Mouse (Mus musculus) left cerebral cortex, postnatal 14 days (tissue): Measurements from ENCODE around the gene Gucy2c. TPM values are rescaled to one million over a fixed set of nuclear protein-coding genes. Genes with fewer than 3 reads are reported as not detected.
A peak's percentile ranks its signal among the peaks of the same experiment; 100 is the strongest.
"Not testable (repeated sequence)": the region's sequence is repeated elsewhere in the genome, so short reads cannot be mapped to it uniquely, and the experiment has no call there.

Experiments used
- DNase-seq, 2 experiments: peaks; one replicate each; pipeline ENCODE4 v3.0.0; 2021 to 2022; ENCODE audit warnings: low spot score in 2 of 2, mixed read lengths in 1 of 2
- intact Hi-C: fragments of 180-260 bp; cut with DNase I; formaldehyde crosslinking; loops from one replicate; pipeline ENCODE4 v1.15.1; 2025
- total RNA-seq, 2 experiments: library from RNA; stranded (reverse); gene quantifications; 2 replicates each; pipeline ENCODE4 v1.2.3; 2021

Gucy2c gene
- total RNA-seq, 2 experiments from 2014 or later = 0.42 to 0.57 TPM

GRCm38 (mm10) chr6:136804705-136805408 is 23.3 kb upstream of the Gucy2c start:
- intact Hi-C loops = no loop called here
- no peak for DNase-seq

DNA sequence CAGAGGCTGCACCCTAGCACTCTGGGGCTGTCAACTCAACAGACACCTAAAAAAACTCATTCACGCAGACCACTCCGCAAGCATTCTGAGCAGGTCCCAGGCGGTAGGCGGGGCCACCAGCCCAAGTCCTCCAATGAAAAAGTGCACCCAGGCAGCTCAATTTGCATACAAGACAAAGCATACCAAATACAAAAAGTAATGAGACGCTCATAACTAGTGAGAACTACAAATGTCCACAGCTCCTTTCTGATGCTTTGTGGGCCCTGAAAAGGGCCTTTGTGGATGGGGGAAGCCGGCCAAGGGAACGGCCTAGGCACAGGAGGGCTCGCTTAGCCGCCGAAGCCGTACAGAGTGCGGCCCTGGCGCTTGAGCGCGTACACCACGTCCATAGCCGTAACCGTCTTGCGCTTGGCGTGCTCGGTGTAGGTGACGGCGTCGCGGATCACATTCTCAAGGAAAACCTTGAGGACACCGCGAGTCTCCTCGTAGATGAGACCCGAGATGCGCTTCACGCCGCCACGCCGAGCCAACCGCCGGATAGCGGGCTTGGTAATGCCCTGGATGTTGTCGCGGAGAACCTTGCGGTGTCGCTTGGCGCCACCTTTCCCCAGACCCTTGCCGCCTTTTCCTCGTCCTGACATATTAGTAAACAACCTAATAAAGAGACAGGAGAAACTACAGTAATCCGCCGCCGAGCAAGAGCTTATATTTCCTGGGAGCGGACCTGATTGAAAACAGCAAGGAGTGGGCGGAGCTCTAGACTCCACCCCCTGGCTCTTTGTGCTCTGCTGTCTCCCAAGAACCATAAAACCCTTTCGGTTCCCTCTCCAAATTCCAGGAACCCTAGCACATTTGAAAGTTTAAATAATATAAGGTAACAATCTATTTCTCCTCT is 22.4 kb upstream of the Gucy2c start, which contains the start of gene Hist4h4:
Gene Hist4h4, minus strand, starts transcription at position 677 of the 895 bp plus-strand sequence.
- intact Hi-C loops = no loop called here
- peak; percentile 96 to 98 for DNase-seq

- intact Hi-C loops = no loop called here
- DNase-seq = no peak
Observed at GRCm38 (mm10) chr6:136803093-136803738, 21.7 kb upstream of the Gucy2c start.

GRCm38 (mm10) chr6:136801274-136801673 is 19.7 kb upstream of the Gucy2c start:
- no peak for DNase-seq
- intact Hi-C loops = no loop called here

GRCm38 (mm10) chr6:136800710-136801109 is 19.1 kb upstream of the Gucy2c start:
- intact Hi-C loops = no loop called here
- DNase-seq = no peak

DNA sequence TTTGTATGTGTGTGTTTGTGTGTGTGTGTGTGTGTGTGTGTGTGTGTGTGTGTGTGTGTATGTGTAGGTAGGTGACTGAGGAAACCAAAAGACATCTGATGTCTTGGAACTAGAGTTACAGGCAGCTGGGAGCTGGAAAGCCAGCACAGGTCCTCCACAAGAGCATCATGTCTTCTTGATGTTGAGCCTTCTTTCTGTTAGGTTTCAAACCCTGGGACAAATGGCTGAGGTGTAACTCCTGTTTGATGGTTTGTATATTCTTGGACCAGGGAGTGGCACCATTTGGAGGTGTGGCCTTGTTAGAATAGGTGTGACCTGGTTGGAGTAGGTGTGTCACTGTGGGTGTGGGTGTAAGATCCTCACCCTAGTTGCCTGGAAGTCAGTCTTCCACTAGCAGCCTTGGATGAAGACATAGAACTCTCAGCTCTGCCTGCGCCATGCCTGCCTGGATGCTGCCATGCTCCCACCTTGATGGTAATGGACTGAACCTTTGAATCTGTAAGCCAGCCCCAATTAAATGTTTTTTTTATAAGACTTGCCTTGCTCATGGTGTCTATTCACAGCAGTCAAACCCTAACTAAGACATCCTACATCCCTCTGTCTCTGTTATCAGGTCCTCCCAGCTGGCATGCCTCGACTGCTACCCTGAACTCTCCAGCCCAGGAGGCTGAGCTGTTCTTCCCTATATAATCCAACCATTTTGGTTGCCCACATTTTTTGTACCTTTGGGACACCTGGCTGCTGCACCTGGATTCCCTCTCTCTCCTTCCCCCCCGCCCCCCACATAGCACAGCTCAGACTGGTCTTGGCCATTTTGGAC is 16.5 kb upstream of the Gucy2c start:
- intact Hi-C loops, DNase-seq: not testable (repeated sequence)

GRCm38 (mm10) chr6:136795850-136796249 is 14.3 kb upstream of the Gucy2c start:
- DNase-seq = no peak
- intact Hi-C loops = no loop called here

DNA sequence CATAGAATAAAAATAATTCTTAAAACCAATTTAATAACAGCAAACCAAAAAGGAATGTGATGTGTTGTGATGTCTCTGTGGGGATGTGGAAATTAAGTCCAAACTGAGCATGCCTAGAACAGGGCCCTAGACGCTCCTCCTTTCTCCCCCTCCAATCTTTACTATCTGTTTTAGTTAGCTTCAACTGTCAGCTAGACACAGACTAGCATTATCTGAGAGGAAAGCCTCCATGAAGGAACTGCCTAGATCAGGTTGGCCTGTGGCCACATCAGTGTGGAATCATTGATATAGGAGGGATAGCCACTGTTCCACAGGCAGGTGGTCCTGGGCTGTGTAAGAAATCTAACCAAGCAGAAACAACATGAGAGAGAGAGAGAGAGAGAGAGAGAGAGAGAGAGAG is 13.5 kb upstream of the Gucy2c start:
- intact Hi-C loops = no loop called here
- DNase-seq = no peak

DNA sequence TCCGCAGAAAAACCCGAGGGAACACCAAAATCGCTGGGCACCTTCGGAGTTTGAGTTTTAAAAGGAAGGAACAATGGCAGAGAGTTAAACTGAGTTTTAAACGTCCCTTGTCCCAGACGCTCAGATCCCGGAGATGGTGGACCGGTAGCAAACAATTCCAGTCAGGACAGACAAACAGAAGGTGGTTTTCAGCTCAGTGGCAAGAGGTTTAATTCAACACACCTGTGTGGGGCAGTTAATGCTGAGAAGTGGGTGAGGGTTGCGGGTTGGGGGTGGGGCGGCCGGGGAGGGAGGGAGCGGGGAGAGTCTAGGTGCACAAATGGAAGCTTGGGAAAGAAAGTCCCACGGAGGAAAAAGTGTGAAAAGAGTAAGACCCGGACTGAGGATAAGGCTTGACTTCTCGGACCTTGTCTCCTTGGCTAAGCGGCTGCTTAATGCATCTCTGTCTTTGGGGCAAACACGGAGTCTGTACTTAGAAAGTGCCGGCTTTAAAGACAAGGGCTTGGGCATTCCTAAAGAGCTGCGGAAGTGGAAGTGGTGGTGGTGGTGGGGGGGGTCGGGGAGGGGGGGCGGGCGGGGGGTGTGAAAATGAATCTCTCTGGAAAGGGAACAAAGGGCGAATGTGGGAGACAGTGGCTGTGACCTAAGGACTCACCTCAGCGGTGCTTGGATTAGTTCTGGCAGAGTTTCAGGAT is 12.4 kb upstream of the Gucy2c start:
- DNase-seq = no peak
- intact Hi-C loops = no loop called here

- DNase-seq = no peak
- intact Hi-C loops = no loop called here
Observed at GRCm38 (mm10) chr6:136792884-136793758, 11.6 kb upstream of the Gucy2c start.

GRCm38 (mm10) chr6:136789391-136789971 is 7.9 kb upstream of the Gucy2c start:
- no peak for DNase-seq
- intact Hi-C loops = no loop called here

DNA sequence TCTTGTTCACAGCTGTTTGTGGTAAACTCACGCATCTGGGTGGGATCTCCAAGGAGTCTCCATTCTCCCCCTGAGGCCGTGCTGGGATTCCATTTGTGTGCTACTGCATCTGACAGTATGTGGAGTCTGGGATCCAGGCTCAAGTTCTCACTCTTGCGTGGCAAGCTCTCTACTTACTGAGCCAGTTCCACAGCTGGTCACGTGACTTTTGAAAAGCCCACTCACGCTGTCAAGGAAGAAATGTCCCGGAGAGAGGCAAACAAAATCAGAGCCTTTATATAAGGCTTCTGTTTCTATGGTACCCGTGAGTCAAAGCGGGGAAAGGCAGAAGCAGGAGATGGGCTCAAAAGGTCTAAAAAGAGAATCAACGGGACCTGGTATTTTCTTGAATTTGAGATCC is 1.2 kb upstream of the Gucy2c start:
- intact Hi-C loops = no loop called here
- peak; percentile 59 to 84 for DNase-seq

DNA sequence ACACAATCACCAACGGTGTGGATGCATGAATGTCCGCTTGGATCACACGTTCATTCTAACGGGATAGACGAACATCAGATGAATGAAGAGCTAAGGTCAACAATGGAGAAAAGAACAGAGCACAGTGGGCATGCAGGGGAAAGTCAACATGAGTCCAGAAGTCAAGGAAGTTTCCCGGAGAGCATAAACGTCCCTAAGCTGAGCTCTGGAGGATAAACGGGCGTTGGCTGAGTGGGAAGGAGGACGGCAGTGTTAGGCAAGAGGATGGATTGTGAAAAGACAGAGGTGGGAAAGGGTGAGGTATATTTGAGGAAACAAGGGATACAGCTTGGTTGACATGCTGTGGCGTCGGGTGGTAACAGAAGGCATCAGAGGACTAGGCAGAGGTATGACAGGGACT is 581 bp upstream of the Gucy2c start:
- intact Hi-C loops = no loop called here
- DNase-seq = no peak

DNA sequence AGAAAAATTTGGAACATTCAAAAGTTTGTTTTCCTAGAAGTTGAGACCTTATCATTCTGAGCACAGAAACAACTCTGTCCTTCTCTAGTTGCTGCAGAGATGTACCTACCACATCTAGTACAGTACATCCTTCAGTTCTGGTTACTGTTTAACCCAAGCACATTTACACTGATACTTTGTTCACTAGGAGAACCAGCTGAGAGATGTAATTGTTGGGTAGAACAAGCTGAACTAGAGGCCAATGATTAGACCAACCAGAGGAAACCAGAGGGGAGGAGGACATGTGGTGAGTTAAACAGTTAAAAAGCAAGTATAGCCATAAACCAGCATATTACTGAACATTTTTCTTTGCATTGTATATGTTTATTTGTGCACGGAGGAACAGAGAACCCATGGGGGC is 5.2 kb downstream of the Gucy2c start:
- no peak for DNase-seq
- intact Hi-C loops = no loop called here

- intact Hi-C loops = no loop called here
- DNase-seq = no peak
Observed at GRCm38 (mm10) chr6:136769859-136770258, 11.7 kb downstream of the Gucy2c start.

DNA sequence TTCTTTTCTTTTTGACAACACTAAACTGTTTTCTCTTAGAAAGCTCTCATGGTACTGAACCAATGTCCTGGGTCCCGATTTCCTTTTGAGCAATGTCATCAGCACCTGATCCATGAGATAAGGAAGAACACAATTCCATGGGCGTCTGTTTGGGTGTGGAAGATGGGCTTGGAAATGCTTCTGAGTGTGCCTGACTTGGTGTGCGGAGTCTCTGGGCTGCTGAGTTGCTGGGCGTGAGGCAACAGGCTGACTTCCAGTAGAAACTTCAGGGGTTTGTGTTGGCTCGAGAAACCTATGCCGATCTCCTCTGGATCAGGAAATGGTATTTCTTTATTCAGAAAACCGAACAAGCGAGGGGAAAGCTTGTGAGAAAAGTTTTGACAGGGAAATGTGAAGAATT is 12.4 kb downstream of the Gucy2c start:
- DNase-seq = no peak
- intact Hi-C loops = no loop called here

GRCm38 (mm10) chr6:136763912-136764311 is 17.7 kb downstream of the Gucy2c start:
- intact Hi-C loops = no loop called here
- peak; percentile 15 to 33 for DNase-seq

- DNase-seq = no peak
- intact Hi-C loops = no loop called here
Observed at GRCm38 (mm10) chr6:136750567-136750966, 31.0 kb downstream of the Gucy2c start.
